Mouse (Mus musculus) spleen, postnatal 14 days (tissue): ENCODE measurements at regions not wholly inside any gene's neighbourhood (a gene's known extent, or its start where the extent isn't known, plus 50 kb on each side); places are given as distances from the start of the nearest gene placed in this dataset.
A peak's percentile ranks its signal among the peaks of the same experiment; 100 is the strongest.

Experiments
- DNase-seq, 2 experiments: peaks; one replicate each; pipeline ENCODE4 v3.0.0; 2021 to 2022; ENCODE audit warnings: low spot score in 2 of 2

- DNase-seq, result no peak
Measured at GRCm38 (mm10) chr9:94589672-94590071, 51.8 kb upstream of the 1190002N15Rik start.

- no peak for DNase-seq
Measured at GRCm38 (mm10) chr9:94604993-94605392, 64.7 kb upstream of the Slc9a9 start.

- no peak for DNase-seq
Measured at GRCm38 (mm10) chr9:94606422-94606821, 63.3 kb upstream of the Slc9a9 start.

GRCm38 (mm10) chr9:94607011-94607749 lies 62.5 kb upstream of the Slc9a9 start:
- no peak for DNase-seq

GRCm38 (mm10) chr9:94607750-94608106 lies 62.0 kb upstream of the Slc9a9 start:
- DNase-seq, result no peak

- DNase-seq, result no peak
Measured at GRCm38 (mm10) chr9:94610101-94610500, 59.6 kb upstream of the Slc9a9 start.

GRCm38 (mm10) chr9:94610600-94611337 lies 58.9 kb upstream of the Slc9a9 start:
- no peak for DNase-seq

GRCm38 (mm10) chr9:94613891-94614671 lies 55.6 kb upstream of the Slc9a9 start:
- DNase-seq, result peak in 1 of 2 experiments; percentile 5

- DNase-seq, result no peak
Measured at GRCm38 (mm10) chr9:94615205-94615604, 54.5 kb upstream of the Slc9a9 start.

- no peak for DNase-seq
Measured at GRCm38 (mm10) chr9:94618079-94618786, 51.5 kb upstream of the Slc9a9 start.
